Mouse (Mus musculus) spleen, postnatal 14 days (tissue): ENCODE measurements around the gene Osbpl5.

Source experiments
- DNase-seq, 2 experiments: peaks; one replicate each; pipeline ENCODE4 v3.0.0; 2021 to 2022; ENCODE audit warnings: low spot score in 2 of 2

The Osbpl5 gene

GRCm38 (mm10) chr7:143756125-143757026 is at the start of gene Osbpl5:
Gene Osbpl5, minus strand, starts transcription at chr7:143756985.
- no peak for DNase-seq

DNA sequence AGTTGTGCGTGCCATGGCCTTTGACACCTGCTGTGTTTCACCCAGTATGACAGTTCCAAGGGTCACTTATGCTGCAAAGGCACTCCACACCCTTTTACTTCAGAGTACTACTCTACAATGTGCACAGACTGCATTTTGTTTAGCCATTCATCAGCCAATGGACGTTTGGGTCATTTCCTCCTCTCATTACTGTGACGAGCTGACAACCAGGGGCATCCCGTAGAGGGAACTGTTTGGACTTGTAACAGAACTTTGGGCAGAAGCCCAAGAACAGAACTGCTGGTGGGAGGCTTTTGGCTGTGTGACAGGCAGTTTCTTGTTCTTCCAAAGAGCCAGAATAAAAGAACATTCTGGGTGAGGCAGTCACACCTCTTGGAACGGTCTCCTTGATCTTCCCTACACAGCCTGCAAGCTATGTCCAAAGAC is 48.4 kb upstream of the Osbpl5 start:
- DNase-seq: no peak

DNA sequence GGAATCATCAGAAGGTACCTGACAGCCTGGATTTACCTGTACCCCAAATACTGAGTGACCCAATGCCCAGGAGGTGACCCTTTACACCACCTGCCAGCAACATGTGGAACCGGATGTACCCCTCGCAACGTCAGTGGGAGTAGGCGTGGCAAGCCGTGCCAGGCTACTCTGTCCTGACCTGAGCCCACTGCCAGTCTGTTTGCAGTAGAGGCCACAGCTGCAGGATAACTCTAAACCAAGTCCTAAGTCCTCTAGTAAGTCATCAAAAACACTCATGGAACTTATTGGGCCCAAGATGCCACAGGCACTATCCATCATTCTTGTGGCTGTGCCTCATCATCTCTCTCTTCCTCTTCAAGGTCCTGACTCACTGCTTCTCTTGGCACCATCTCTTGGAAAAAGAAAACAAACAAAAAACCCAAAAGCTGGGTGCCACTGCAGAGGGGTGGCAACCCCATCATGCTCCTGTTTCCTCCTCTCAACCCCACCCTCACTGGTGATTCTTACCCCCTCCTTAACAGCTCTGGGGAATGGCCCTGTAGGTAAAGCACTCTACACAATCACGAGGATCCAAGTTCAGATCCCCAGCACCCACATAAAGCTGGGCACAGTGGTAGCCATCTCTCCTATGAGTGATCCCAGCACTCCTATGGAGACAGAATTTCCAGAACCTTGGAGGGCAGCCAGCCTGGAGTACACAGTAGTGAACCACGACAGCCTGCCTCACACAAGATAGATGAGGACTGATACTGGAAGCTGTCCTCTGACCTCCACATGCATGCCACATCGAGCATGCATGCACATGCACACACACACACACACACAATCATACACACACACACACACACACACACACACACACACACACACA is 44.6 kb upstream of the Osbpl5 start:
- no peak for DNase-seq

- no peak for DNase-seq
Observed at GRCm38 (mm10) chr7:143800770-143801169, 44.0 kb upstream of the Osbpl5 start.

DNA sequence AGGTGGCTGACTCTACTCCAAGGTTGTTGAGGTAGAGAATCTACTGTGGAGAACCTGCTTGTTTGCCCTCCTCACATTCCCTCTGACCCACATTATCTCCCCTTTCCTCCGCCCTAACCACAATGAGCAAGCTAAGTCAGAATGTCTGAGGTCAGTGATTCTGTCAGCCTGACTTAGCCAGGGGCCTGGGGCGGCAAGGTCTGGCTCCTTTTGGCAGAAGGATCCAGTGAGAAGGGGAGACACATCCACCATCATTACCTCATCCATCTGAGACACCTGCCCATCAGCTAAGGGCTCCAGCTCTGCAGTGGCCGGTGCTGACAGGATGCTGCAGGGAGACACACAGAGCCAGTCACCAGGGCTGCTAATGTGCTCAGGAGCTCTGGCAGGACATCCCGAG is 42.0 kb upstream of the Osbpl5 start:
- DNase-seq: no peak

DNA sequence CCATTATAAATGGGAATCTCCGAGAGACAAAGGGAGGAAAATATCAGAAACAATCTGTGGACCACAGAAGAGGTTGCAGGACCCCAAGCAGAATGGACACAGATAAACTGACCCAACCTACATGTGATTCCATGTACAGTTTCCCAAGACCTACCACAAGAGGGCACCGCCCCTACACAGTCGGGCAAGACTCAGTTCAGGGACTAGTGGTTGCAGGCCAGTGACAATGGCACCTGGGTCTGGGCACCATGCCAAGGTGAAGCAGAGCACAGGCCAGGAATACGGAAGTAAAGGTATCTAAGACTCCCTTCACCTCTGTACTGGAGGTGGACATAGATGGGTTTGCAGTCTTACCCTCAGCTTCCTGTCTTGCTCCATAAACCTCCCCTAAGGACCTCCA is 36.3 kb upstream of the Osbpl5 start:
- peak in 1 of 2 experiments; percentile 37 for DNase-seq

DNA sequence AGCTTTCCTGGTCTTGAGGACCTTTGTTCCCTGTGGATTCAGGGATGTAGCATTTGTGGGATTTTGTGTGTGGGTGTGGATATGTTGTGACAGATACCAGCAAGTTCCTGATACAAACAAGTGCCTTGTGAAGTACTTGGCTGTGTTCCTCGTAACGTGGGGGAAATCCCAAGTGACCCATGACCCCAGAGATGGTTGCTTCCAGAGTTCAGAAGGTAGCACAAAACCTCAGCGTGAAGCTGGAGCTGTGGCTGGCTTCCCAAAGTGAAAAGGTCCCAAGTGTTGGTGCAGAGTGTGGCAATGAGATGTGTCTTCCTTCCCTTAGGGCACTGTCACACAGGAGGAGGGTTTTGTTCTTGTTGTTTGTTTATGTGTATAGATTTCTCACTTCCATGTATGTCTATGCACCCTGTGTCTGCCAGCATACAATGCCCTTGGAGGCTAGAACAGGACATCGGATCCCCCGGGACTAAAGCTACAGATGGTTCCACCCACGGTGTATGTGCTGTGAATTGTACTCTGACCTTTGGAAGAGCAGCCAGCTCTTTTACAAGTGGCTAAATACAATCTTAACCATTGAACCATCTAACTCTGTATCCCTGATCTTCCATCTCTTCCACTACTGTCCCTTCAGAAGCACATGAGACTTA is 35.7 kb upstream of the Osbpl5 start:
- no peak for DNase-seq

GRCm38 (mm10) chr7:143783996-143784829 is 27.4 kb upstream of the Osbpl5 start, which contains the start of gene Mrgpre:
Gene Mrgpre, minus strand, starts transcription at chr7:143784500.
- DNase-seq: peak; percentile 19 to 30

- no peak for DNase-seq
Observed at GRCm38 (mm10) chr7:143783378-143783995, 26.7 kb upstream of the Osbpl5 start.

- DNase-seq: no peak
Observed at GRCm38 (mm10) chr7:143777375-143777774, 20.6 kb upstream of the Osbpl5 start.

DNA sequence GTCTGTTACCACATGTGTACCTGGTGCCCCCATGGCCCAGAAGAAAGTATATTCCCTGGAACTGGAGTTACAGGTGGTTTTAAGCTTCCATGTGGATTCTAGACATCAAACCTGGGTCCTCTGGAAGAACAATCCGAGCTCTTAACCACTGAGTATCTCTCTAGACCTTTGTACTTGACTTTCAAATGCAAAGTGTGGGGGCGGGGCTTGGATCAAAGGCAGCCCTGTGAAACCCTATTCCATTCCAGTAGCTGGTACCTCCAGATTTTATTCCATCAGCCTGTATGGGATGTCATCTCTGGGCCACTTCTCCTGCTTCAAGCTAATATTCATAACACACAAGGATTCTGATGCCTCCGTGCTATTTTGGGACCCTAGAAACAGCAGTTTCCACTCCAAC is 19.4 kb upstream of the Osbpl5 start:
- DNase-seq: no peak

DNA sequence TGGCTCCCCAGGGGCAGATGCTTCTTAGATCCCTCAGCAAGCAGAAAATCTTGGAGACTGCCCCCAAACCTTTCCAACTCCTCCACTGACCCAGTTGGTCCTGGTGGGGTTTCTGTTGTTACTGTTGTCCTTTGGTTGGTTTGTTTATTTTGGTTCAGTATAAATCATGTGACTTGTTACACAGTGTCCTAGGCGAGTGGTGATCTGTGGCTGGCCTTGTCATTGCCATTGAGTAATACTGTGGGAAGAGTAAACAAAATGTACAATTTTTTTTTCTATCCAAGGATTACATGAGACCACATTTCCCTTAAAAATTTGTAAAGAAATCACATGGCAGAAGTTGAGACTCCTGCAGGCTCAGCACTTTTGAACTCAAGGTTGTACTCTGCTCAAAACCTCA is 12.7 kb upstream of the Osbpl5 start:
- no peak for DNase-seq

DNA sequence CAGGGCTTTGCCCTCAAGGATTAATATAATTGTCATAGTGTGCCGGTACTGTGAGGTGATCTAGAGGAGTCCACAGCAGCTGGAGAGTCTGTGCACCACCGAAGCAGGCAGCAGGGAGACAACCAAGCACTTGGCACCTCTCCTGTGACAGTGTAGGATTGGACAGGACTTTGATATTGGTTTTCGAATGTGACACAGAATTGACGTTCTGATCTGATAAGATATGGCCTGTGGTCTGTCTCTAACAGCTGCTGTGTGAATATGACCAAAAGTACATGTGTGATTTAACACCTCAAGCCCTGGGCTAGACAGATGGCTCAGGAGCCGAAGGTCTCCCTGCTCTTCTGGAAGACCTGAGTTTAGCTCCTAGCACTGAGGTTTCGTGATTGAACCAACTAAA is 11.5 kb upstream of the Osbpl5 start:
- DNase-seq: no peak

DNA sequence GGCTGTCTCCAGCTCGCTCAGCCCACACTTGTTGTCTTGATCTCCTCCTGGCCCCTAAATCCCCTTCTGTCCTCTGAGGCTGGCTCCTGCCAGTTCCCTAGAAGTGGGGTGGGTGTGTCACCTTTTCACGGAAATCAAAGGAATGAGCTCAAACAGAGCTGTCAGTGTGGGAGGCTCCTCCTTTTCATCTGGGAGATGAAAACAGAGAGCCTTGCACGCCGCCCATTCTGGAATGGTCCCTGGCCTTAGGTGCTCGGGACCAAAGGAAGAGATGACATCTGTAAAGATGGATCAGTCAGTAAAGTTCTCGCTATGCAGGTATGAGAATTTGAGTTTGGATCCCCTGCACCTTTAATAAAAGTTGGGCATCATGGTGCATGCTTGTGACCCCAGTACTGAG is 10.1 kb upstream of the Osbpl5 start, which contains the start of gene Mrgprg:
Gene Mrgprg, minus strand, starts transcription at position 101 of the 400 bp plus-strand sequence.
- no peak for DNase-seq

DNA sequence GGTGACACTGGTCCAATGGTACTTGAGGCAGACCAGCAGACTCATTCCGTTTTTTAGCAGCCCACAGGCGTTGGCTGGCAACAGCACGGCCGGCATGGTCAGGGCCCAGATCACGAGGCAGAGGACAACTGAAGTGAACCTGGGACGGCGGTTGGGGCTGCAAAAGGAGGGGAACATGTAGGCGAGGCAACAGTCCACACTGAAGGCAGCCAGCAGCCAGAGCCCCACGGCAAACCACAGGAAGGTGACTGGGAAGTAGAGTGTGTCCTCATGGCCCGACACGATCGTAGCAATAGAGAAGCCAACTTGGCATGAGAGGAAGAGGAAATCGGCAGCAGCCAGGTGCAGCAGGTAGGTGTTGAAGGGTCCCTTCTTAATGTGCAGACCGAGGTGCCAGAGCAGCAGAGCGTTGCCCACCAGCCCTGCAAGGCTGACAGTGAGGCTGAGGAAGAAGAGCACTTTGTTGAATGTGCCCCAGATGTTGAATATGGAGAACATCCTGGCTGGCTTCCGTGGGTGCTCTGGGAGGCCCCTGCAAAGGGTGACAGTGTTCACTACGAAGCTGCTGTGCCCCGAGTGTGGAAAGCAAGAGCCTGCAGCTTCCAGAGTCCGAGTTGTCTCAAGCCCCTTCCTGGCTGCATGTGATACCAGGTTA is 8.2 kb upstream of the Osbpl5 start:
- no peak for DNase-seq

GRCm38 (mm10) chr7:143763794-143764193 is 7.0 kb upstream of the Osbpl5 start:
- no peak for DNase-seq

- no peak for DNase-seq
Observed at GRCm38 (mm10) chr7:143758956-143759355, 2.2 kb upstream of the Osbpl5 start.

DNA sequence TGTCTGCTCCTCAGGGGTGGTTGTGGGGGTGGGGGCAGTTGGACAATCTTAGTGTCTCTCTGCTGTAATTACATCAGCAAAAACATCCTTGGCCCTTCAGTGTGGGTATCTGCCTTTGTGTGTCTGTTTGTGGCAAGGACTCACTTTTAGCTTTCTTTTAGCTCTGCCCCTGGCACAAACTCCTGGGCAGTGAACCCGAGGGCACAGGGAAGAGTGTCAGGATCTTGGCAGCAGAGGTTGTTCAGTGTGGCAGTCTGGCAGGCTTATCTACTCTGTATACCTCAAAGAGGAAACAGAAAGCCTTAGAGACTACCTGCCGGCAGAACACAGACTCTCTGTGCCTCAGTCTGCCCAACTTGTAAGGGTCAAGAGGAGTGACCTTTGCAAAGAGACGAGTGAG is 911 bp upstream of the Osbpl5 start:
- DNase-seq: no peak

DNA sequence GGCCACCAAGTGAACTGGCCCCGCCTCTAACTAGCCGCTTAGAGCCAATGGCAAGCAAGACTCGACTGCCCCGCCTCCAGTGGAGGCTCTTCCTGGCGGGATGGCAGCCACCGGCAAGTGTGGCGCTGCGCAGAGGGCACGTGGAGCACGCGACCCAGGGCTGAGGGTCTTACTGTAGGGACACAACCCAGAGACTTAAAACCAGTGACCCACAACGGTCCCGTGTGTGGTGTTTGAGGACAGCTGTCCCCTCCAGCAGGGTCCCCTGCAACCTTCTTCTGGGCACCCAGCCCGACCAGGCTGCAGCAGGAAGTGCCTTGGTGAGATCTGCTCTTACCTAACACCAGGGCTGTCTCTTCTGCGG is 224 bp upstream of the Osbpl5 start:
- DNase-seq: peak; percentile 37 to 57
